Mouse (Mus musculus): ENCODE data around the gene Gm5458.
A peak's percentile ranks its signal among the peaks of the same experiment; 100 is the strongest.
"Not testable (repeated sequence)": the region's sequence is repeated elsewhere in the genome, so short reads cannot be mapped to it uniquely, and the experiment has no call there.

Gene Gm5458

DNA sequence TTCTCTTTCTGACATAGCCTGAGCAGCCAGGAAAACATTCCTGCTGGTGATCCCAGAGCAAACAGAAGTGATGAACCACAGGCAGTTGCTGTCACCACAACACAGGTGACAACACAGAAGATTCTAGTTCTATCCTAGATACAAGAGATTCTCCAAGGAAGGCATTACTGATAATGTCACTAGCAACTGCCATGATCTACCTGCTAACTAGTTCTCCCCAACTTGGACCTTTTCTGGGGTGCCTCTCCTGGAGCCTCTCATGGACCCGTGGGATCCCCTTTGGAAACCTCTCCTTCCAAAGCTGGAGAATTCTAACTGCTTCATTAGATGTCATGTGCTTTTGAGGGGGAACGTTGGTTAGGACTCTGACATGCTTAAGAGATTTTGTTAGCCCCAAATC, at the start of gene Gm5458:
Gene Gm5458, minus strand, starts transcription at position 101 of the 400 bp plus-strand sequence.
- DNase-seq (ENCODE audit: low read depth, low spot score): not testable (repeated sequence)

DNA sequence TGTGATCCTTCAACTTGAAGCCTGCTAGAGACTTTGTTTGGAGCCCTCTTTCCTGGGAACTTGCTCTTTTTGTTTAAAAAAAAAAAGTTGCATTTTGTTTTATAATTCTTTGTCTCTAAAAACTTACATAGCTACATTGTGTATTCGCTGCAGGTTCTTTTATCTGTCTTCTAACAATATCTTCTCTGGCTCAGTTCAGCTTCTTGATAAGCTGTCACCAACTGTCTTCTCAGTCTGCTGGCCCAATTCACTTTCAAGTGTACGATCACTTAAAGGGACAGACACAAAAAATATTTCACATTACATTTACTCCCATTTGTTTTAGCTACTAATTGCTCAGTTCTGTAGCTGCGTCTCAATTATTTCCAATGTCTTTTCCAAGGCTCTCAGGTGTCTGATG, 43.9 kb upstream of the Gm5458 start:
- DNase-seq (ENCODE audit: low read depth, low spot score): no peak

DNA sequence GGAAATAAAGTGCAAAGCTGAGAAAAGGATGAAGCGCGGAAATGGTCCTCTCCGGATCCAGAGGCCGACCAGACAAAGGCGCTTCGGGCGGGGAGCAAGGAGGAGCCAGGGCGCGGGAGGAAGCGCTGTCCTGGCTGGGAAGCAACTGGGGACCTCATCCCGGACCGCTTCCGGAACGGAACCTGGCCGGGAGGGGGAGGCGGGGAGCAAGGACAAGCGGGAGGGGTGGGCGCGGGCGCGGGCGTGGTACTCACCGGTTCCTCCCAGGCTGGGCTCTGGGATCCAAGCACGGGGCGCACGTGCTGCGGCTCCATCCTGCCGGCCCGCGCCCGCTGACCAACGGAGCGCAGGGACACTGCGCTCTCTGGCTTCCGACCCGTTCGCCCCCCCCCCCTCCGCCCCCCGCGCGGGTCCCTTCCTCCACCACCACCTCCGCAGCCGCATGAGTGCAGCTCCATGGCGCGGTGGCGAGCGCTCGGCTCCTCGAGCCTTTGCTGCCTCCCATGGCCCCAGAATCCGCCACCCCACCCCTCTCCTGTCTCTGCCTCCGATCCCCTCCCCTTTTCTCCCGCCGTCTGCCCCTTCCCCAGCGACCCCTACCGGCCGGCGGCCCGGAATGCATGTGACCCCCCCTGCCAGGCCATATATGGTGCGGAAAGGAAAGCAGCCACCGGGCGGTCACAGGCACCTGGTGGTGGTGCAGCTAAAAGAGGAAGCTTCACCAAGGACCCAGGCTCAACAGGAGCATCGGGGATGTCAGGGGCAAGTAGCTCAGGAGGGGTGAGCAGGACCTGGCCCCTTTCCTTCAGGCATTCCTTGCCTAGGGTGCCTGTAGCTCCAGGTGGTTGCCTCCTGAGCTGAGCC, 17.3 kb downstream of the Gm5458 start, which contains the start of gene Gm2237:
Gene Gm2237, minus strand, starts transcription at position 332 of the 864 bp plus-strand sequence.
- DNase-seq (ENCODE audit: low read depth, low spot score): peak; percentile 22

DNA sequence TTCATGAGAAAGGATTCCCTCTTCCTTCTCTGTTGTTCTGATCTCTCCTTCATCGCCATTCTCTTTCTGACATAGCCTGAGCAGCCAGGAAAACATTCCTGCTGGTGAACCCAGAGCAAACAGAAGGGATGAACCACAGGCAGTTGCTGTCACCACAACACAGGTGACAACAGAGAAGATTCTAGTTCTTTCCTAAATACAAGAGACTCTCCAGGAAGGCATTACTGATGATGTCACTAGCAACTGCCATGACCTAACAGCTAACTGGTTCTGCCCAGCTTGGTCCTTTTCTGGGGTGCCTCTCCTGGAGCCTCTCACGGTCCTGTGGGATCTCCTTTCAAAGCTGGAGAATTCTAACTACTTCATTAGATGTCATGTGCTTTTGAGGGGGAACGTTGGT, 52.5 kb downstream of the Gm5458 start, which contains the start of gene Gm2244:
Gene Gm2244, minus strand, starts transcription at position 101 of the 400 bp plus-strand sequence.
- DNase-seq (ENCODE audit: low read depth, low spot score): not testable (repeated sequence)

Measured in A20 (cell line).